Mouse (Mus musculus) bone marrow, adult 2 months (tissue): Measurements from ENCODE around the gene Sox5. TPM values are rescaled to one million over a fixed set of nuclear protein-coding genes. Genes with fewer than 3 reads are reported as not detected.
"Not testable (repeated sequence)": the region's sequence is repeated elsewhere in the genome, so short reads cannot be mapped to it uniquely, and the experiment has no call there.

ENCODE experiments used
- H3K27ac ChIP-seq: fragments of 200-500 bp; 2 replicates; pipeline ENCODE4 v1.5.1; 2012; ENCODE audit warnings: low read depth, mild to moderate bottlenecking, control low read depth, inconsistent platforms, low read length; ENCODE audit not compliant: control insufficient read depth, poor library complexity, insufficient read depth
- H3K4me1 ChIP-seq: fragments of 200-500 bp; 2 replicates; pipeline ENCODE4 v1.6.1; 2011; ENCODE audit warnings: low read length; ENCODE audit not compliant: control insufficient read depth, insufficient read depth
- H3K4me3 ChIP-seq: fragments of 200-500 bp; replicated peaks from 2 replicates; pipeline ENCODE3; 2011; ENCODE audit warnings: mild to moderate bottlenecking, low read depth, low read length, control low read depth; ENCODE audit not compliant: control insufficient read depth
- CTCF ChIP-seq: fragments of 200-500 bp; IDR thresholded peaks from 2 replicates; pipeline ENCODE4 v1.5.1; 2011; ENCODE audit warnings: low read length, control low read depth; ENCODE audit not compliant: control insufficient read depth, insufficient read depth
- POLR2A ChIP-seq: fragments of 200-500 bp; IDR thresholded peaks from 2 replicates; pipeline ENCODE4 v1.6.1; 2011; ENCODE audit warnings: low read depth, mild to moderate bottlenecking, control low read depth, low read length, borderline replicate concordance; ENCODE audit not compliant: control insufficient read depth
- WGBS: fragments of 180-500 bp; shearing (Covaris S2); methylation state at CpG from one replicate; pipeline ENCODE4 v1.1.7; 2018; 5-methylcytosine and 5-hydroxymethylcytosine counted together
- polyA plus RNA-seq: library from polyadenylated mRNA; stranded (reverse); fragments of >200 nt; gene quantifications from 2 replicates; pipeline ENCODE4 v1.2.4, GENCODE M21; 2011; ENCODE audit warnings: low replicate concordance; ENCODE audit not compliant: missing spikeins, insufficient read depth, insufficient read length

The Sox5 gene
- polyA plus RNA-seq, 1 experiment, result not detected

DNA sequence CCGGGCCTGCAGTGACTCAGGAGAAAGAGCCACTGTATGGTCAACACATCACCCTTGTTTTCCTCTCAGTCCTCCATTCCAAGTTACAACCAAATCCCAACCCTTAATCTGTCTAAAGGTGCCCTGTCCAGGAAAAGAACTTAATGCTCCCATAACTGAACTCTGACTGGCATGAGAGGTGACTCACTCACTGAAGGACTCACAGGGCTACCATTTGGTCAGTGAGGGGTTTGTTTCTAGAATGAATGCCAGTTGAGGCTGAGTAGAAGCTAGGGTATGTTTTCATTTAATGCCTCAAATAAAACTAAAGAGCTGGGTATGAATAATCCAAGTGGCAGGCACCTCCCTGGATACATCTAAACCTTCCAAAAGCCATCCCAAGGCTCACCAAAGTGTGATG lies 484.6 kb downstream of the Sox5 start:
- TF ChIP-seq POLR2A (no peak), CTCF (no peak)
- Histone ChIP-seq H3K4me3 (no peak overlapping the region), H3K27ac (no peak overlapping the region), H3K4me1 (no peaks in the 10 kb centered on the region)
- WGBS, result 74% methylated on average over 1 of the region's 1 CpGs

- no peak for TF ChIP-seq POLR2A
- no peak for TF ChIP-seq CTCF
- WGBS, result 78% methylated on average over 4 of the region's 4 CpGs
Measured at GRCm38 (mm10) chr6:144291526-144291925, 490.3 kb downstream of the Sox5 start.

DNA sequence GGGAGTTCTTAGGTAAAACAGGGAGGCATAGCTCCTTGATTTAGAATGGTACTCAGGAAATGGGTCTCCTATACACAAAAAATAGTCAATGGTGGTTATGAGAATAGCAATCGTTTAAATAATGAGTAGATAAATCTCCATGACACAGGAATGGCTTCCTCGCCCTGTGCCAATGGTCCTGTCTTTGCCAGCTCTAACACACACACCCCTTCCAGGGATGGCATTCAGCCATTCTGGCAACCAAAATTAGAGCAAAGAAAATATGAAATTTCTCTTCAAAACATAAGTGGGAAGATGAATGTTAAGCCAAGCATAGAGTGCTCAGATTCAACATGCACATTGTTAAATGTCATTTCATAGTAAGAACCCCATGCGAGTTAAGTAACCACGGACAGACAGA lies 495.7 kb downstream of the Sox5 start:
- TF ChIP-seq CTCF (no peak), POLR2A (no peak)
- Histone ChIP-seq H3K27ac (no peak overlapping the region), H3K4me1 (no peaks in the 10 kb centered on the region; the same call in 1 of the 2 replicates), H3K4me3 (no peak overlapping the region)
- 79% methylated on average over 4 of the region's 4 CpGs for WGBS

More at GRCm38 (mm10) chr6:144291526-144291925, 490.3 kb downstream of the Sox5 start:
- H3K4me1 ChIP-seq, result no peaks in the 10 kb centered on the region
- no peak overlapping the region for H3K27ac ChIP-seq
- H3K4me3 ChIP-seq, result no peak overlapping the region

DNA sequence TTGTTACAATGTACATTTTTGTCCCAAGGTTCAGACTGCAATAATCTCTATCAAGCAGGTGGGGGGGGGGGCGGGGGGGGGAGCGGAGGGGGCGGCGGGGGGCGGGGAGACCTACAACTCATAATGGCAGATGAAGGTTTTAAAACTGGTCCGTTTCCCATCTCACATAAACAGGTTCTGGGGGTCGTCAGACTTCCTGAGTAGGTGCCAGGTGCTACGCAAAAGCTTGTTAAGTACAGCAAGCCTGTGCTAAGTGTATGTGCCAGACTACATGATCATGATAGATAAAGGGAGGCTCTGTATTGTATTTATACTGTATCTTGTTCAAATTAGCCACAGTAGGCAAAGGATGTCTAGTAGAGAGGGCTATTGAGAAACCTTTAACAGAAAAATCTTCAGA lies 498.6 kb downstream of the Sox5 start:
- H3K4me3 ChIP-seq, result no peak overlapping the region
- no peak overlapping the region for H3K27ac ChIP-seq
- TF ChIP-seq POLR2A (no peak), CTCF (no peak)
- no peaks in the 10 kb centered on the region; the same call in 1 of the 2 replicates for H3K4me1 ChIP-seq
- WGBS, result 82% methylated on average over 7 of the region's 8 CpGs

GRCm38 (mm10) chr6:144282756-144283155 lies 499.0 kb downstream of the Sox5 start:
- no peak overlapping the region for H3K27ac ChIP-seq
- TF ChIP-seq CTCF (no peak), POLR2A (no peak)
- no peaks in the 10 kb centered on the region; the same call in 1 of the 2 replicates for H3K4me1 ChIP-seq
- WGBS, result 91% methylated on average over 12 of the region's 12 CpGs
- H3K4me3 ChIP-seq, result no peak overlapping the region

DNA sequence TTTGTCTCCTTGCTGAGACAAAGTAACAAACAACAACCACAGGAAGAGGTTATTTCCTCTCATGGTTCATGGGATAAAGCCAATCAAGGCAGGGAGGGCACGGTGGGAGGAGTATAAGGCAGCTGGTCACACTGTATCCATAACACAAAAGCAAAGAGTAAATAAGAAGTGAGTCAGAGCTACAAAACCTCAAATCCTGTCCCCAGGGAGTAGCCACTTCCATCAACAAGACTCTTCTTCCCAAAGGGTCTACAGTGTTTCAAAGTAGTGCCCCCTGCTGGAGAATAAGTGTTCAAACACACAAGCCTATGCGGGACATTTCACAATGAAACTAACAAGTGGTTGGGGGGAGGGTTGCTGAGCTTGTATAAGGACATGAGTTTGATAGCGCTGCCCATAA lies 500.1 kb downstream of the Sox5 start:
- 66% methylated on average over 3 of the region's 3 CpGs for WGBS
- TF ChIP-seq POLR2A, result no peak
- TF ChIP-seq CTCF, result no peak

DNA sequence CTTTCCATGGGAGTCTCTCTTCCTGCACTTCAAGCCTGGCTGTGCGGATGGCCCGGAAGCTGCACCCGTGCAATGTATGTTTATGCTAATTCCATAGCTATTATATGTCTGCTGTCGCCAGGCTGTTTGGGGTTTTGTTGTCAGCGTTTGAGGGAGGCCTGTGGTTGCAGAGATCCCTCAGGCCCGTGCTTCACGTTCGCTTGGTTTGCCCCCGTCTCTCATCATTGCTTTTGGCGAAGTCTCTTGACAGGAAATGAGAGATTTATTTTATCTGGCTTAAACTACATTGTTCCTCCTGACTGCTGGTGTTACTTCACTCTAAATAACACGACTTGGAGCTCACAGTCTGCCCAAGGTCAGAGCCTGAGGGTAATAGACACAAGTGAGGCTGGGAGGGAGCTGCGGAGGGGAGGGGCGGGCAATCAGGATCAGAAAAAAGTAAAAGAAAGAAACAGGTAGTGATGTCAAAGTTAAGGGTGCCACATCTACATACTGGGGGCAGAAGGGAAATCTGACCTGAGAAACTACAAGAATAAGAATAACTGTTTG lies 503.2 kb downstream of the Sox5 start:
- no peak for TF ChIP-seq POLR2A
- no peak for TF ChIP-seq CTCF
- no peak overlapping the region for H3K4me3 ChIP-seq
- WGBS, result 50% methylated on average over 13 of the region's 13 CpGs

More for the DNA sequence above, 500.1 kb downstream of the Sox5 start:
- no peak overlapping the region for H3K4me3 ChIP-seq
- H3K4me1 ChIP-seq, result no peaks in the 10 kb centered on the region; the same call in 1 of the 2 replicates
- H3K27ac ChIP-seq, result no peak overlapping the region

GRCm38 (mm10) chr6:144273425-144273824 lies 508.4 kb downstream of the Sox5 start:
- 88% methylated on average over 4 of the region's 4 CpGs for WGBS

More for the DNA sequence above, 503.2 kb downstream of the Sox5 start:
- Histone ChIP-seq H3K4me1 (no peaks in the 10 kb centered on the region), H3K27ac (no peak overlapping the region)

GRCm38 (mm10) chr6:144271326-144271725 lies 510.5 kb downstream of the Sox5 start:
- no peak overlapping the region for H3K27ac ChIP-seq
- 53% methylated on average over 2 of the region's 2 CpGs for WGBS
- no peak for TF ChIP-seq CTCF
- no peak for TF ChIP-seq POLR2A
- no peak overlapping the region for H3K4me3 ChIP-seq
- peaks cover 2% of the 10 kb centered on the region for H3K4me1 ChIP-seq

More at GRCm38 (mm10) chr6:144273425-144273824, 508.4 kb downstream of the Sox5 start:
- not testable (repeated sequence) for H3K27ac ChIP-seq, H3K4me1 ChIP-seq, H3K4me3 ChIP-seq
